Mouse (Mus musculus) induced T-regulatory cell, adult 2 months (primary cell): ENCODE data around the gene Rfx5.
"Not testable (repeated sequence)": the region's sequence is repeated elsewhere in the genome, so short reads cannot be mapped to it uniquely, and the experiment has no call there.

Experiments used
- DNase-seq: peaks from one replicate; pipeline ENCODE4 v3.0.0-alpha.2; 2012; ENCODE audit warnings: low read depth

Gene Rfx5

GRCm38 (mm10) chr3:94936147-94936546, 17.7 kb upstream of the Rfx5 start:
- DNase-seq, result not testable (repeated sequence)

GRCm38 (mm10) chr3:94937194-94937593, 16.7 kb upstream of the Rfx5 start:
- DNase-seq, result not testable (repeated sequence)

- not testable (repeated sequence) for DNase-seq
Observed at GRCm38 (mm10) chr3:94940033-94940432, 13.8 kb upstream of the Rfx5 start.

- DNase-seq, result not testable (repeated sequence)
Observed at GRCm38 (mm10) chr3:94942211-94942967, 11.5 kb upstream of the Rfx5 start.

GRCm38 (mm10) chr3:94943706-94944105, 10.2 kb upstream of the Rfx5 start:
- peak; percentile 33 for DNase-seq

GRCm38 (mm10) chr3:94948066-94948614, 5.7 kb upstream of the Rfx5 start:
- peak; percentile 73 for DNase-seq

- no peak for DNase-seq
Observed at GRCm38 (mm10) chr3:94949645-94950044, 4.2 kb upstream of the Rfx5 start.

GRCm38 (mm10) chr3:94952806-94953205, 1.1 kb upstream of the Rfx5 start:
- DNase-seq, result peak; percentile 87

GRCm38 (mm10) chr3:94953384-94953763, 501 bp upstream of the Rfx5 start:
- no peak for DNase-seq

- DNase-seq, result no peak
Observed at GRCm38 (mm10) chr3:94958295-94958694, 4.4 kb downstream of the Rfx5 start.

- DNase-seq, result no peak
Observed at GRCm38 (mm10) chr3:94959871-94960270, 6.0 kb downstream of the Rfx5 start.

- no peak for DNase-seq
Observed at GRCm38 (mm10) chr3:94960322-94960721, 6.4 kb downstream of the Rfx5 start.

GRCm38 (mm10) chr3:94964989-94965388, 11.1 kb downstream of the Rfx5 start:
- DNase-seq, result no peak

- DNase-seq, result no peak
Observed at GRCm38 (mm10) chr3:94965878-94966277, 12.0 kb downstream of the Rfx5 start.

- no peak for DNase-seq
Observed at GRCm38 (mm10) chr3:94972552-94972951, 18.7 kb downstream of the Rfx5 start.

GRCm38 (mm10) chr3:94973620-94974019, 19.7 kb downstream of the Rfx5 start:
- no peak for DNase-seq

GRCm38 (mm10) chr3:94974026-94974527, 20.2 kb downstream of the Rfx5 start:
- DNase-seq, result no peak

- peak; percentile 98 for DNase-seq
Observed at GRCm38 (mm10) chr3:94974528-94975422, 20.9 kb downstream of the Rfx5 start, which contains the start of gene Pi4kb. Gene Pi4kb, plus strand, starts transcription at chr3:94974731.

GRCm38 (mm10) chr3:94984312-94984711, 30.4 kb downstream of the Rfx5 start:
- DNase-seq, result no peak

- DNase-seq, result no peak
Observed at GRCm38 (mm10) chr3:94985513-94985912, 31.6 kb downstream of the Rfx5 start.

GRCm38 (mm10) chr3:94987578-94987977, 33.7 kb downstream of the Rfx5 start:
- no peak for DNase-seq

- no peak for DNase-seq
Observed at GRCm38 (mm10) chr3:94989159-94989761, 35.4 kb downstream of the Rfx5 start.
